Mouse (Mus musculus) liver, adult 2 months (tissue): Measurements from ENCODE around the gene Vps13c. TPM values are rescaled to one million over a fixed set of nuclear protein-coding genes. Genes with fewer than 3 reads are reported as not detected.

Source experiments
- DNase-seq: peaks from one replicate; pipeline ENCODE4 v3.0.0-alpha.2; 2011; ENCODE audit warnings: low read depth, low spot score; ENCODE audit errors: extremely low read depth
- H3K27ac ChIP-seq: fragments of 200-500 bp; replicated peaks from 2 replicates; pipeline ENCODE4 v1.5.1; 2012; ENCODE audit warnings: low read depth, mild to moderate bottlenecking, control low read depth, inconsistent platforms, low read length; ENCODE audit not compliant: insufficient read depth
- H3K27me3 ChIP-seq: fragments of 200-500 bp; 2 replicates; pipeline ENCODE4 v1.6.1; 2012; ENCODE audit warnings: mild to moderate bottlenecking, moderate library complexity, low read length, inconsistent platforms; ENCODE audit not compliant: control insufficient read depth, insufficient read depth
- H3K36me3 ChIP-seq: fragments of 200-500 bp; 2 replicates; pipeline ENCODE4 v1.6.1; 2012; ENCODE audit warnings: low read length, inconsistent platforms; ENCODE audit not compliant: control insufficient read depth, insufficient read depth
- H3K4me1 ChIP-seq: fragments of 200-500 bp; 2 replicates; pipeline ENCODE4 v1.6.1; 2011; ENCODE audit warnings: low read length; ENCODE audit not compliant: control insufficient read depth, insufficient read depth
- H3K4me3 ChIP-seq: fragments of 200-500 bp; 2 replicates; pipeline ENCODE4 v1.5.1; 2011; ENCODE audit warnings: low read depth, mild to moderate bottlenecking, control low read depth, low read length, moderate library complexity; ENCODE audit not compliant: insufficient read depth
- H3K79me2 ChIP-seq: fragments of 200-500 bp; 2 replicates; pipeline ENCODE4 v1.6.1; 2012; ENCODE audit warnings: inconsistent platforms, mild to moderate bottlenecking, low read length, moderate library complexity; ENCODE audit not compliant: control insufficient read depth, insufficient read depth
- H3K9ac ChIP-seq: fragments of 200-500 bp; 2 replicates; pipeline ENCODE4 v1.6.1; 2012; ENCODE audit warnings: low read depth, mild to moderate bottlenecking, control low read depth, inconsistent platforms, low read length
- CTCF ChIP-seq: fragments of 200-500 bp; IDR thresholded peaks from 2 replicates; pipeline ENCODE4 v1.5.1; 2011; ENCODE audit warnings: low read depth, low read length, control low read depth
- POLR2A ChIP-seq: fragments of 200-500 bp; IDR thresholded peaks from 2 replicates; pipeline ENCODE4 v1.6.1; 2011; ENCODE audit warnings: low read length, control low read depth; ENCODE audit not compliant: insufficient read depth; ENCODE audit errors: extremely low read depth
- WGBS: fragments of 180-500 bp; shearing (Covaris S2); methylation state at CpG from one replicate; pipeline ENCODE4 v1.1.7; 2018; 5-methylcytosine and 5-hydroxymethylcytosine counted together
- polyA plus RNA-seq: library from polyadenylated mRNA; depleted of rRNA; stranded (reverse); fragments of >200 nt; gene quantifications from 2 replicates; pipeline ENCODE4 v1.2.3, GENCODE M21; 2012
- total RNA-seq: library from RNA; depleted of rRNA; stranded (reverse); fragments of >200 nt; gene quantifications from 2 replicates; pipeline ENCODE4 v1.2.3, GENCODE M21; 2014

Vps13c gene
- total and polyA plus RNA-seq, 2 experiments: 4.9 to 29.7 TPM

- 16% methylated on average over 4 of the region's 4 CpGs for WGBS
- peak; percentile 75 for DNase-seq
- no peak overlapping the region for H3K9ac ChIP-seq
- peaks cover 9% of the 10 kb centered on the region; the same call in 1 of the 2 replicates for H3K36me3 ChIP-seq
- H3K79me2 ChIP-seq: no peaks in the 10 kb centered on the region
- no peak overlapping the region for H3K27ac ChIP-seq
- peaks cover 20% of the 10 kb centered on the region for H3K4me1 ChIP-seq
- no peaks in the 10 kb centered on the region for H3K27me3 ChIP-seq
- TF ChIP-seq CTCF (no peak), POLR2A (no peak)
- no peak overlapping the region for H3K4me3 ChIP-seq
Observed at GRCm38 (mm10) chr9:67864011-67864410, 23.8 kb downstream of the Vps13c start.

- no peak for TF ChIP-seq POLR2A
- TF ChIP-seq CTCF: no peak
- Histone ChIP-seq H3K4me1 (peaks cover 20% of the 10 kb centered on the region), H3K9ac (no peak overlapping the region), H3K36me3 (peaks cover 8% of the 10 kb centered on the region; the same call in 1 of the 2 replicates), H3K79me2 (no peaks in the 10 kb centered on the region), H3K27ac (peak overlapping the region; percentile 42), H3K27me3 (no peaks in the 10 kb centered on the region), H3K4me3 (no peak overlapping the region)
- peak; percentile 77 for DNase-seq
- 18% methylated on average over 7 of the region's 7 CpGs for WGBS
Observed at GRCm38 (mm10) chr9:67865411-67865810, 25.2 kb downstream of the Vps13c start.

GRCm38 (mm10) chr9:67867411-67867810 is 27.2 kb downstream of the Vps13c start:
- H3K36me3 ChIP-seq: peaks cover 8% of the 10 kb centered on the region
- 98% methylated on average over 6 of the region's 6 CpGs for whole genome bisulfite sequencing
- peaks cover 20% of the 10 kb centered on the region for H3K4me1 ChIP-seq
- no peaks in the 10 kb centered on the region for H3K79me2 ChIP-seq
- H3K4me3 ChIP-seq: no peak overlapping the region
- H3K9ac ChIP-seq: no peak overlapping the region
- TF ChIP-seq CTCF: no peak
- no peak for TF ChIP-seq POLR2A
- no peaks in the 10 kb centered on the region for H3K27me3 ChIP-seq
- H3K27ac ChIP-seq: no peak overlapping the region
- DNase-seq: no peak

- TF ChIP-seq POLR2A: no peak
- no peak for TF ChIP-seq CTCF
- H3K36me3 ChIP-seq: peaks cover 11% of the 10 kb centered on the region
- WGBS: 56% methylated on average over 16 of the region's 16 CpGs
- DNase-seq: peak; percentile 53
- H3K4me1 ChIP-seq: peaks cover 14% of the 10 kb centered on the region
- H3K79me2 ChIP-seq: no peaks in the 10 kb centered on the region
- no peak overlapping the region for H3K9ac ChIP-seq
- no peak overlapping the region for H3K4me3 ChIP-seq
- no peak overlapping the region for H3K27ac ChIP-seq
- no peaks in the 10 kb centered on the region for H3K27me3 ChIP-seq
Observed at GRCm38 (mm10) chr9:67869691-67870450, 29.7 kb downstream of the Vps13c start.

GRCm38 (mm10) chr9:67874522-67875222 is 34.5 kb downstream of the Vps13c start:
- H3K4me1 ChIP-seq: no peaks in the 10 kb centered on the region
- peaks cover 17% of the 10 kb centered on the region for H3K36me3 ChIP-seq
- no peak overlapping the region for H3K4me3 ChIP-seq
- 94% methylated on average over 7 of the region's 7 CpGs for WGBS
- no peak overlapping the region for H3K9ac ChIP-seq
- DNase-seq: no peak
- H3K27me3 ChIP-seq: no peaks in the 10 kb centered on the region
- no peak overlapping the region for H3K27ac ChIP-seq
- no peak for TF ChIP-seq CTCF
- TF ChIP-seq POLR2A: no peak
- no peaks in the 10 kb centered on the region for H3K79me2 ChIP-seq
